Mouse (Mus musculus): ENCODE data around the gene Syne3. TPM values are rescaled to one million over a fixed set of nuclear protein-coding genes. Genes with fewer than 3 reads are reported as not detected.

Gene Syne3
- polyA plus RNA-seq, 1 experiment = 11.6 TPM

- H3ac ChIP-seq (ENCODE audit: control insufficient read depth, insufficient read length) = no peak overlapping the region
- H3K4me2 ChIP-seq (ENCODE audit: low read depth) = no peak overlapping the region
- TF ChIP-seq MAX (IDR thresholded peaks at IDR 0.05; ENCODE audit: low read depth) = no peak
- no peak overlapping the region for H3K4me3 ChIP-seq
- no peaks in the 10 kb centered on the region for H3K79me2 ChIP-seq (ENCODE audit: control insufficient read depth, insufficient read depth)
- no peaks in the 10 kb centered on the region for H3K36me3 ChIP-seq (ENCODE audit: control insufficient read depth, insufficient read depth)
- H3K27me3 ChIP-seq (ENCODE audit: control insufficient read depth, insufficient read depth, insufficient read length) = peaks cover 5% of the 10 kb centered on the region
These were observed 90.4 kb downstream of the Syne3 start for GRCm38 (mm10) chr12:104919247-104919646.

GRCm38 (mm10) chr12:104917927-104918326, 91.7 kb downstream of the Syne3 start:
- no peak overlapping the region for H3K4me2 ChIP-seq (ENCODE audit: low read depth)
- no peaks in the 10 kb centered on the region for H3K36me3 ChIP-seq (ENCODE audit: control insufficient read depth, insufficient read depth)
- TF ChIP-seq POLR2AphosphoS2 (IDR thresholded peaks at IDR 0.05; ENCODE audit: insufficient read length, low read depth) (no peak), MAX (IDR thresholded peaks at IDR 0.05; ENCODE audit: low read depth) (no peak), USF1 (IDR thresholded peaks at IDR 0.05; ENCODE audit: low read depth) (no peak), E2F4 (IDR thresholded peaks at IDR 0.05; ENCODE audit: insufficient read depth) (no peak), SRF (IDR thresholded peaks at IDR 0.05; ENCODE audit: control insufficient read depth, insufficient read length, low read depth) (no peak)
- no peaks in the 10 kb centered on the region for H3K79me2 ChIP-seq (ENCODE audit: control insufficient read depth, insufficient read depth)
- no peak overlapping the region for H3ac ChIP-seq (ENCODE audit: control insufficient read depth, insufficient read length)
- H3K4me3 ChIP-seq = no peak overlapping the region
- H3K27me3 ChIP-seq (ENCODE audit: control insufficient read depth, insufficient read depth, insufficient read length) = peaks cover 5% of the 10 kb centered on the region

GRCm38 (mm10) chr12:104917297-104917696, 92.3 kb downstream of the Syne3 start:
- no peak overlapping the region for H3K4me3 ChIP-seq
- H3ac ChIP-seq (ENCODE audit: control insufficient read depth, insufficient read length) = no peak overlapping the region
- peaks cover 5% of the 10 kb centered on the region for H3K27me3 ChIP-seq (ENCODE audit: control insufficient read depth, insufficient read depth, insufficient read length)
- peak in 1 of 3 experiments; percentile 8 for TF ChIP-seq MYOG (IDR thresholded peaks at IDR 0.05; ENCODE audit: control insufficient read depth in 1 of 3, insufficient read depth in 1 of 3, insufficient read length in 2 of 3, low read depth in 2 of 3)
- TF ChIP-seq REST (IDR thresholded peaks at IDR 0.05; ENCODE audit: insufficient read depth, insufficient read length) = no peak
- TF ChIP-seq MYOD1 (IDR thresholded peaks at IDR 0.05; ENCODE audit: control insufficient read depth in 1 of 3, insufficient read length in 2 of 3, low read depth in 2 of 3) = peak in 1 of 3 experiments; percentile 42
- no peaks in the 10 kb centered on the region for H3K79me2 ChIP-seq (ENCODE audit: control insufficient read depth, insufficient read depth)
- no peaks in the 10 kb centered on the region for H3K36me3 ChIP-seq (ENCODE audit: control insufficient read depth, insufficient read depth)
- H3K4me2 ChIP-seq (ENCODE audit: low read depth) = no peak overlapping the region

- no peaks in the 10 kb centered on the region for H3K36me3 ChIP-seq (ENCODE audit: control insufficient read depth, insufficient read depth)
- H3K4me3 ChIP-seq = no peak overlapping the region
- no peak overlapping the region for H3K4me2 ChIP-seq (ENCODE audit: low read depth)
- no peak overlapping the region for H3ac ChIP-seq (ENCODE audit: control insufficient read depth, insufficient read length)
- no peaks in the 10 kb centered on the region for H3K79me2 ChIP-seq (ENCODE audit: control insufficient read depth, insufficient read depth)
- H3K27me3 ChIP-seq (ENCODE audit: control insufficient read depth, insufficient read depth, insufficient read length) = peaks cover 5% of the 10 kb centered on the region
- TF ChIP-seq TCF12 (IDR thresholded peaks at IDR 0.05; ENCODE audit: insufficient read depth, poor library complexity, severe bottlenecking) (no peak), MAX (IDR thresholded peaks at IDR 0.05; ENCODE audit: low read depth) (no peak), MYOD1 (IDR thresholded peaks at IDR 0.05; ENCODE audit: control insufficient read depth in 1 of 3, insufficient read length in 2 of 3, low read depth in 2 of 3) (no peak), REST (IDR thresholded peaks at IDR 0.05; ENCODE audit: insufficient read depth, insufficient read length) (no peak), POLR2AphosphoS2 (IDR thresholded peaks at IDR 0.05; ENCODE audit: insufficient read length, low read depth) (no peak), POLR2A (IDR thresholded peaks at IDR 0.05; ENCODE audit: insufficient read length, low read depth) (no peak), TCF3 (IDR thresholded peaks at IDR 0.05; ENCODE audit: insufficient read length, low read depth) (no peak)
These were observed 92.8 kb downstream of the Syne3 start for GRCm38 (mm10) chr12:104916776-104917175.

- H3K36me3 ChIP-seq (ENCODE audit: control insufficient read depth, insufficient read depth) = no peaks in the 10 kb centered on the region
- TF ChIP-seq REST (IDR thresholded peaks at IDR 0.05; ENCODE audit: insufficient read depth, insufficient read length) = no peak
- no peak for TF ChIP-seq MYOD1 (IDR thresholded peaks at IDR 0.05; ENCODE audit: control insufficient read depth in 1 of 3, insufficient read length in 2 of 3, low read depth in 2 of 3)
- TF ChIP-seq POLR2A (IDR thresholded peaks at IDR 0.05; ENCODE audit: insufficient read length, low read depth) = no peak
- TF ChIP-seq USF1 (IDR thresholded peaks at IDR 0.05; ENCODE audit: low read depth) = no peak
- no peaks in the 10 kb centered on the region for H3K79me2 ChIP-seq (ENCODE audit: control insufficient read depth, insufficient read depth)
- peaks cover 5% of the 10 kb centered on the region for H3K27me3 ChIP-seq (ENCODE audit: control insufficient read depth, insufficient read depth, insufficient read length)
- H3K4me3 ChIP-seq = no peak overlapping the region
- no peak overlapping the region for H3ac ChIP-seq (ENCODE audit: control insufficient read depth, insufficient read length)
- H3K4me2 ChIP-seq (ENCODE audit: low read depth) = no peak overlapping the region
These were observed 93.9 kb downstream of the Syne3 start for GRCm38 (mm10) chr12:104915681-104916080.

GRCm38 (mm10) chr12:104912990-104913389, 96.6 kb downstream of the Syne3 start:
- H3K4me2 ChIP-seq (ENCODE audit: low read depth) = peak overlapping the region; percentile 2
- no peak overlapping the region for H3ac ChIP-seq (ENCODE audit: control insufficient read depth, insufficient read length)
- H3K36me3 ChIP-seq (ENCODE audit: control insufficient read depth, insufficient read depth) = no peaks in the 10 kb centered on the region
- TF ChIP-seq MYOD1 (IDR thresholded peaks at IDR 0.05; ENCODE audit: control insufficient read depth in 1 of 3, insufficient read length in 2 of 3, low read depth in 2 of 3) (peak in 1 of 3 experiments; percentile 75), TCF3 (IDR thresholded peaks at IDR 0.05; ENCODE audit: insufficient read length, low read depth) (no peak)
- no peak overlapping the region for H3K4me3 ChIP-seq
- no peaks in the 10 kb centered on the region for H3K79me2 ChIP-seq (ENCODE audit: control insufficient read depth, insufficient read depth)
- H3K27me3 ChIP-seq (ENCODE audit: control insufficient read depth, insufficient read depth, insufficient read length) = peaks cover 5% of the 10 kb centered on the region
